Mouse (Mus musculus) lung, embryonic 15.5 days (tissue): ENCODE data around the gene Cbx1. TPM values are rescaled to one million over a fixed set of nuclear protein-coding genes. Genes with fewer than 3 reads are reported as not detected.
A peak's percentile ranks its signal among the peaks of the same experiment; 100 is the strongest.

ENCODE experiments used
- ATAC-seq: fragments of 200-750 bp; cut with Nextera tagmentation; 2 replicates; pipeline ENCODE4 v1.8.0; 2017; ENCODE audit warnings: moderate number of reproducible peaks, borderline replicate concordance; ENCODE audit not compliant: low FRiP score, low TSS enrichment; ENCODE audit errors: extremely low read depth
- H3K27ac ChIP-seq: fragments of 300-500 bp; sonication (generic); 2 replicates; pipeline ENCODE4 v1.5.1; 2015; ENCODE audit warnings: moderate library complexity, mild to moderate bottlenecking, inconsistent platforms
- H3K27me3 ChIP-seq: fragments of 300-500 bp; sonication (generic); 2 replicates; pipeline ENCODE4 v1.6.1; 2015; ENCODE audit warnings: inconsistent platforms
- H3K36me3 ChIP-seq: fragments of 300-500 bp; sonication (generic); 2 replicates; pipeline ENCODE4 v1.6.1; 2015; ENCODE audit warnings: inconsistent platforms
- H3K4me1 ChIP-seq: fragments of 300-500 bp; sonication (generic); 2 replicates; pipeline ENCODE4 v1.6.1; 2015; ENCODE audit warnings: inconsistent platforms
- H3K4me2 ChIP-seq: fragments of 300-500 bp; sonication (generic); 2 replicates; pipeline ENCODE4 v1.6.1; 2015; ENCODE audit warnings: inconsistent platforms, mild to moderate bottlenecking, moderate library complexity
- H3K4me3 ChIP-seq: fragments of 300-500 bp; sonication (generic); 2 replicates; pipeline ENCODE4 v1.5.1; 2015; ENCODE audit warnings: mild to moderate bottlenecking, inconsistent platforms
- H3K9ac ChIP-seq: fragments of 300-500 bp; sonication (generic); 2 replicates; pipeline ENCODE4 v1.6.1; 2015; ENCODE audit warnings: inconsistent platforms
- H3K9me3 ChIP-seq: fragments of 300-500 bp; sonication (generic); 2 replicates; pipeline ENCODE4 v1.6.1; 2016; ENCODE audit warnings: inconsistent platforms
- WGBS: fragments of 180-500 bp; shearing (Covaris S2); methylation state at CpG from one replicate; pipeline ENCODE4 v1.1.7; 2015; 5-methylcytosine and 5-hydroxymethylcytosine counted together
- polyA plus RNA-seq: library from polyadenylated mRNA; unstranded; fragments of >200 nt; fragmentation: Nextera tagmentation; extraction: Ambion mirVana; gene quantifications from 2 replicates; pipeline ENCODE4 v1.2.1, GENCODE M21; 2015

Cbx1 gene
- polyA plus RNA-seq, 1 experiment from 2014 or later, result 114 TPM

DNA sequence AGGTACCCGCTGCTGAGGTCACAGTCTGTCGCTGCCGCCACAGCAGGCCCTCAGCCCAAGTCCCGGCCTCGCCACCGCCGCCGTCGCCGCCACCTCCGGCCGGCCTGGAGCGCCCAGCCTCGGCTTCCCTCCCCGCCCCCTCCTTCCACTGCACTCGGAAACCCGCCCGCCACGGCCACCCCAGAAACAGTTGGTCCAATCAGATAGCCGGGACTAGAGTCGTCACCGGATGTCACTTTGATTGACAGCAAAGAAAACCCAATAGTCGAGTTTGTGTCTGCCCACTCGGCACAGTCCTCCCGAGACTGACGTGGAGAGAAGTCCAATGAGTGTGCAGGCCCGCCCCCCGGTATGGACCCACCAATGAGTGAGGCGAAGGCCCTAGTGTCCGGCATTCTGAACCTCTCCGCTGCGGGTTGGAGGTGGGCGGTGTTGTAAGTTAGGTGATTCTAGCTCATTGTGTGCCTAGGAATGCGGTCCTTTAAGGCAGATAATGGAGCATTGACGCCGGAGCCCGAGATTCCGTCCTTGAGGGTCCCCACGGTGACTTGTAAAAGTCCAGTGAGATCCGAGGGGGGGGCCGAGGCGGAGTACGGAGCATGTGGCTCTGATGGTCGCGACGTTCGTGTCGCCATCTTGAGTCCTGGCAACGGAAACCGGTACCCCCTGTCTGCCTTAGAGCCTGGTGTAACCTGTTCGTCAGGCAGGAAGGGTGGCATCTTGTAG lies 41.0 kb downstream of the Cbx1 start, which contains the start of gene Nfe2l1:
Gene Nfe2l1 (minus strand): TSS at position 156 of the 726 bp plus-strand sequence.
- 0% methylated on average over 51 of the region's 51 CpGs for WGBS
- Histone ChIP-seq H3K4me3 (peak within 1 kb of the TSS; percentile 84), H3K4me1 (peaks cover 43% of the 10 kb centered on the region)

GRCm38 (mm10) chr11:96830539-96831216 lies 41.8 kb downstream of the Cbx1 start:
- Histone ChIP-seq H3K4me3 (peak overlapping the region; percentile 84), H3K9ac (peak overlapping the region; percentile 61), H3K27me3 (no peaks in the 10 kb centered on the region), H3K4me2 (peak overlapping the region; percentile 59), H3K9me3 (no peaks in the 10 kb centered on the region), H3K27ac (peak overlapping the region; percentile 94), H3K36me3 (peaks cover 12% of the 10 kb centered on the region), H3K4me1 (peaks cover 36% of the 10 kb centered on the region)
- ATAC-seq, result no peak
- WGBS, result 16% methylated on average over 13 of the region's 13 CpGs

More for the DNA sequence above, 41.0 kb downstream of the Cbx1 start, which contains the start of gene Nfe2l1:
- Histone ChIP-seq H3K4me2 (peak within 1 kb of the TSS; percentile 65), H3K9me3 (no peaks in the 10 kb centered on the region), H3K36me3 (peaks cover 15% of the 10 kb centered on the region), H3K9ac (peak within 1 kb of the TSS; percentile 90), H3K27me3 (no peaks in the 10 kb centered on the region), H3K27ac (peak within 1 kb of the TSS; percentile 100)
- ATAC-seq, result peak; percentile 99

- peaks cover 28% of the 10 kb centered on the region for H3K4me1 ChIP-seq
- no peaks in the 10 kb centered on the region for H3K27me3 ChIP-seq
- no peak overlapping the region for H3K4me2 ChIP-seq
- ATAC-seq, result no peak
- H3K9ac ChIP-seq, result no peak overlapping the region
- peaks cover 5% of the 10 kb centered on the region for H3K36me3 ChIP-seq
- no peaks in the 10 kb centered on the region for H3K9me3 ChIP-seq
- 64% methylated on average over 4 of the region's 4 CpGs for WGBS
- no peak overlapping the region for H3K4me3 ChIP-seq
- H3K27ac ChIP-seq, result no peak overlapping the region
Measured at GRCm38 (mm10) chr11:96831516-96831915, 42.6 kb downstream of the Cbx1 start.

DNA sequence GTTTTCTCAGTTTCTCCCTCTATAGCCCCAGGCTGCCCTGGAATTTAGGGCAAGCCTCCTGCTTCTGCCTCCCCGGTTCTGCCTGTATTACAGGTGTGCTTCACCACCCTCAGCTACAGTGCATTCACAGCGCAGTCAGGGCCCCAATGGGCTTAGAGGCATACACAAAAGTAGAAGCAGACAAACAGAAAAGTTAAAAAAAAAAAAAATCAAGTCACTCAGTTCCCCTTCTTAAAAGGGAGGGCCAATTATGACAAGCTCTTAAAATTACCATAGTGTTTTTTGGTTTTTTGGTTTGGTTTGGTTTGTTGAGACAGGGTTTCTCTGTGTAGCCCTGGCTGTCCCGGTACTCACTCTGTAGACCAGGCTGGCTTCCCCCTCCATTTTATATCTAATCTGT lies 43.6 kb downstream of the Cbx1 start:
- Histone ChIP-seq H3K9ac (no peak overlapping the region), H3K36me3 (no peaks in the 10 kb centered on the region), H3K4me3 (no peak overlapping the region), H3K27me3 (no peaks in the 10 kb centered on the region), H3K27ac (no peak overlapping the region), H3K9me3 (no peaks in the 10 kb centered on the region), H3K4me1 (peaks cover 17% of the 10 kb centered on the region), H3K4me2 (no peak overlapping the region)
- no peak for ATAC-seq
- WGBS, result 92% methylated on average over 3 of the region's 3 CpGs

GRCm38 (mm10) chr11:96832973-96833372 lies 44.0 kb downstream of the Cbx1 start:
- no peak overlapping the region for H3K4me3 ChIP-seq
- no peaks in the 10 kb centered on the region for H3K27me3 ChIP-seq
- no peaks in the 10 kb centered on the region for H3K36me3 ChIP-seq
- ATAC-seq, result no peak
- no peaks in the 10 kb centered on the region for H3K9me3 ChIP-seq
- H3K4me1 ChIP-seq, result peaks cover 13% of the 10 kb centered on the region
- no peak overlapping the region for H3K4me2 ChIP-seq
- no peak overlapping the region for H3K27ac ChIP-seq
- 45% methylated on average over 2 of the region's 2 CpGs for WGBS
- no peak overlapping the region for H3K9ac ChIP-seq

DNA sequence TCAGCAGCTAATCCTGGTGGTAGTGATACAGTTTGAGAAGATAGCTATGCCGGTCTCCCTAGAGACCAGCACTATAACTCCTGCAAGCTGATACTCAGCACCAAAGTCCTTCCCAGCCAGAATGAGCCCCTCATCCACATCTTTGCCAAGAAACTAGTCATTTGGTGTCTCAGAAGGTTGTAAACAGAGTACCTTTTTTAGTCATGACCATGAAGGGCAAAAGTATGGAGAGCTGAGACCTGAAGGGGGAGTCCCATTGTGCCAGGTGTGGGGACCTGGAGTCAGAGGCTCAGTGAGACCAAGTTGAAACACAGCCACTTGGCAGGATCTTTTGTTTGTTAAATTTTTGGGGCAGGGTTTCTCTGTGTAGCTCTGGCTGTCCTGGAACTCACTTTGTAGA lies 45.2 kb downstream of the Cbx1 start:
- peaks cover 4% of the 10 kb centered on the region; the same call in 1 of the 2 replicates for H3K4me1 ChIP-seq
- no peak overlapping the region for H3K4me3 ChIP-seq
- H3K27ac ChIP-seq, result no peak overlapping the region
- no peaks in the 10 kb centered on the region for H3K36me3 ChIP-seq
- 91% methylated on average over 1 of the region's 1 CpGs for WGBS
- 0 out of 2 replicates have a peak, but pooled peaks cover 3% of the 10 kb centered on the region for H3K27me3 ChIP-seq
- no peak overlapping the region for H3K4me2 ChIP-seq
- no peak for ATAC-seq
- no peak overlapping the region for H3K9ac ChIP-seq
- no peaks in the 10 kb centered on the region for H3K9me3 ChIP-seq

DNA sequence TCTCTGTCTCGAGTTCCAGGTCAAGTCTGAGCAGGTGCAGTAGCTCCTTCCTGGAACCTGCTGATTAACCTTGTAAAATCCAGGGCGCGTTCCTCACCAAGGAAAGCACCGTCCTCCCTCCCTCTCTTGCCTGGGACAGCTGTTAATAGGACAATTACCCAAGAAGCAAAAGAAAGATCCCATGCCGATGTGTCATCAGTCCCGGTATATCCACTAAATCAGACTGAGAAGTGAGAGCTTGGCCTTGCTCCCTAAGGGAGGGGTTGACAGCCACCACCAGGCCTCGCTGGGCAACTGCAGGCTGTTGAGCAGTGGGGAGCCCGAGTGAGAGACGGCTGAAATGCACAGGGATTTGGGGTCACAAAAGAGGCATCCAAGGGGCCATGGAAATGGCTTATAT lies 48.4 kb downstream of the Cbx1 start:
- ATAC-seq, result no peak
- Histone ChIP-seq H3K4me1 (no peaks in the 10 kb centered on the region), H3K27ac (no peak overlapping the region)

GRCm38 (mm10) chr11:96838341-96838740 lies 49.4 kb downstream of the Cbx1 start:
- Histone ChIP-seq H3K36me3 (no peaks in the 10 kb centered on the region), H3K27ac (no peak overlapping the region), H3K4me3 (no peak overlapping the region), H3K27me3 (0 out of 2 replicates have a peak, but pooled peaks cover 3% of the 10 kb centered on the region), H3K4me2 (no peak overlapping the region), H3K9ac (no peak overlapping the region), H3K4me1 (no peaks in the 10 kb centered on the region), H3K9me3 (no peaks in the 10 kb centered on the region)
- ATAC-seq, result no peak
- WGBS, result 45% methylated on average over 4 of the region's 4 CpGs

More for the DNA sequence above, 48.4 kb downstream of the Cbx1 start:
- no peaks in the 10 kb centered on the region for H3K36me3 ChIP-seq
- H3K9me3 ChIP-seq, result no peaks in the 10 kb centered on the region
- H3K4me2 ChIP-seq, result no peak overlapping the region
- H3K4me3 ChIP-seq, result no peak overlapping the region
- 0 out of 2 replicates have a peak, but pooled peaks cover 3% of the 10 kb centered on the region for H3K27me3 ChIP-seq
- WGBS, result 28% methylated on average over 9 of the region's 9 CpGs
- H3K9ac ChIP-seq, result no peak overlapping the region

DNA sequence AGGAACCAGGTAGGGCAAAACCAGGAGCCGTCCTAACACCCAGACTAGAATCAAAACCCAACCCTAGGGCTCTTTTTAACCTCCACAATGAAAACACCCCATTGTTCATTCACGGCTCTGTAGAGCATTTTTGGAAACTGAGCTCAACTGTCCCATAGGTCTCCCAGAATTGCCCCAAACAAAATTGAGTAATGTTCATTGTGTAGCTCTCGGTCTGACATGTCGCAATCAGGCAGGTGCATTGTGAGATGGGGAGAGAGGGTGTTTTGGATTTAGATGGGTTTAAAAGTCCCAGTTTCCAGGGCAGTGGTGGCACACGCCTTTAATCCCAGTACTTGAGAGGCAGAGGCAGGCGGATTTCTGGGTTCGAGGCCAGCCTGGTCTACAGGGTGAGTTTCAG lies 50.5 kb downstream of the Cbx1 start:
- Histone ChIP-seq H3K27me3 (0 out of 2 replicates have a peak, but pooled peaks cover 3% of the 10 kb centered on the region), H3K27ac (no peak overlapping the region), H3K4me3 (no peak overlapping the region), H3K9me3 (no peaks in the 10 kb centered on the region), H3K9ac (no peak overlapping the region), H3K4me1 (no peaks in the 10 kb centered on the region), H3K36me3 (no peaks in the 10 kb centered on the region), H3K4me2 (no peak overlapping the region)
- ATAC-seq, result no peak
- WGBS, result 80% methylated on average over 7 of the region's 7 CpGs

DNA sequence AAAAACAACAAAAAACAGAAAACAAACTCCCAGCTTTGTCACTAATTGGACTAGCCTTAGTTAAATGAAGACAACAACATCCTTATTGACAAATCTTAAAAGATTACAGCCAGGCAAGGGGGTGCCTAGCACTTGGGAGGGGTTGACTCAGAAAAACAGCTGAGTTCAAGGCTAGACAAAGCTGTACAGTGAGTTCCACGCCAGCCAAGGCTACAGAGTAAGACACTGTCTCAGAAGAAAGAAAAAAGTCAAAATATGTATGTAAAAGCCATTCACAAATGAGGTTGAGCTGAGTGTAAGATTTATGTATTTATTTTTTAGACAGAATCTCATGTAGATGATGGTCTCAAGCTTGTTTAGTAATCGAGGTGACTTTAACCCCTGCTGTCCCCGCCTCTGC lies 51.0 kb downstream of the Cbx1 start:
- H3K27ac ChIP-seq, result no peak overlapping the region
- no peak overlapping the region for H3K4me2 ChIP-seq
- ATAC-seq, result no peak
- H3K9me3 ChIP-seq, result no peaks in the 10 kb centered on the region
- H3K27me3 ChIP-seq, result 0 out of 2 replicates have a peak, but pooled peaks cover 3% of the 10 kb centered on the region
- no peak overlapping the region for H3K9ac ChIP-seq
- 65% methylated on average over 3 of the region's 3 CpGs for WGBS
- no peak overlapping the region for H3K4me3 ChIP-seq
- H3K36me3 ChIP-seq, result no peaks in the 10 kb centered on the region
- H3K4me1 ChIP-seq, result no peaks in the 10 kb centered on the region

DNA sequence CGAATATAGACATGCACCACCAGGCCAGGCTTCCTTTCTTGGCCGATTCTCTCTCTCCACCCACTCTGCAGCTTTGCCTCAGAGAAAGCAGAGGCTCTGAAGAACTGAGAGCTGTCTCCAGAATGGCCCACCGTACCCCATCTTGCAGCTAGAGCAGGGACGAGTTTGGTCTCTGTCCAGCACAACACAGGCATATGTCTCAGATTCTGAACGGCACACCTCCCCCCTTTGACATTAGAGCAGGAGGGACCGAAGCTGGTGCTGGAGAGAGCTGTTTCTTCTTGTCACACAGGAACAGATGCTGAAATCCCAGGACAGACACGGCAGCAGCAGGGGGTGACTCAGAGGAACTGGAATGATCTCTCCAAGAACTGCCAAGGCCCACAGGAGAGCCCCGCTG lies 51.4 kb downstream of the Cbx1 start:
- Histone ChIP-seq H3K4me3 (no peak overlapping the region), H3K36me3 (no peaks in the 10 kb centered on the region), H3K9me3 (no peaks in the 10 kb centered on the region), H3K27me3 (0 out of 2 replicates have a peak, but pooled peaks cover 3% of the 10 kb centered on the region), H3K4me1 (no peaks in the 10 kb centered on the region), H3K27ac (no peak overlapping the region), H3K4me2 (no peak overlapping the region), H3K9ac (no peak overlapping the region)
- WGBS, result 36% methylated on average over 8 of the region's 8 CpGs
- ATAC-seq, result no peak

- 56% methylated on average over 3 of the region's 3 CpGs for WGBS
- Histone ChIP-seq H3K27ac (no peak overlapping the region), H3K4me3 (no peak overlapping the region)
Measured at GRCm38 (mm10) chr11:96843627-96844026, 54.7 kb downstream of the Cbx1 start.

More at GRCm38 (mm10) chr11:96843627-96844026, 54.7 kb downstream of the Cbx1 start:
- no peak for ATAC-seq
- no peak overlapping the region for H3K4me2 ChIP-seq
- no peaks in the 10 kb centered on the region for H3K9me3 ChIP-seq
- 0 out of 2 replicates have a peak, but pooled peaks cover 3% of the 10 kb centered on the region for H3K27me3 ChIP-seq
- no peak overlapping the region for H3K9ac ChIP-seq
- no peaks in the 10 kb centered on the region; the same call in 1 of the 2 replicates for H3K4me1 ChIP-seq
- H3K36me3 ChIP-seq, result no peaks in the 10 kb centered on the region
